Mouse (Mus musculus) 3T3-L1 (cell line): ENCODE data around the gene Tmprss15.

Experiments used
- DNase-seq: peaks from one replicate; pipeline ENCODE4 v3.0.0-alpha.2; 2015; ENCODE audit warnings: low read depth, low spot score

Tmprss15 gene

DNA sequence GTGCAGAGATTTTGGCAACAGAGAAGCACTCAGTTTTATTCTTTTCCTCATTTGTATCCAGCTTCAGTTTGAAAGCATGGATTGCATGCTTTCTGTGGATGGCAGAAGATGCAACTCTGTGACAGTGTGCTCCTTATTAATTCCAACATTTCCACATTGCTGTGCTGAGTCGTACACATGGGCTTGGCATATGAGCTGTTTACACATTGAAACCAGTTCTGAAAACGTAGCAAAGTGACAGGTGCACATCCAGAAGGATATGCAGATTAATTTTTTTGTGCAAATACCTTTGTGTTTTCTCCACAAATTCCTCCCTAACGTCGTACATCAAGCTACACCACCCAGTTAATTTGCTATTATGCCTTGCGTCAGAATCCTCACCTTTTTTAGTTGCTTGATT lies 168.3 kb downstream of the Tmprss15 start:
- no peak for DNase-seq
